Mouse (Mus musculus): Measurements from ENCODE around the gene Ank2. TPM values are rescaled to one million over a fixed set of nuclear protein-coding genes. Genes with fewer than 3 reads are reported as not detected.

Ank2 gene
- polyA plus RNA-seq, 1 experiment: not detected

DNA sequence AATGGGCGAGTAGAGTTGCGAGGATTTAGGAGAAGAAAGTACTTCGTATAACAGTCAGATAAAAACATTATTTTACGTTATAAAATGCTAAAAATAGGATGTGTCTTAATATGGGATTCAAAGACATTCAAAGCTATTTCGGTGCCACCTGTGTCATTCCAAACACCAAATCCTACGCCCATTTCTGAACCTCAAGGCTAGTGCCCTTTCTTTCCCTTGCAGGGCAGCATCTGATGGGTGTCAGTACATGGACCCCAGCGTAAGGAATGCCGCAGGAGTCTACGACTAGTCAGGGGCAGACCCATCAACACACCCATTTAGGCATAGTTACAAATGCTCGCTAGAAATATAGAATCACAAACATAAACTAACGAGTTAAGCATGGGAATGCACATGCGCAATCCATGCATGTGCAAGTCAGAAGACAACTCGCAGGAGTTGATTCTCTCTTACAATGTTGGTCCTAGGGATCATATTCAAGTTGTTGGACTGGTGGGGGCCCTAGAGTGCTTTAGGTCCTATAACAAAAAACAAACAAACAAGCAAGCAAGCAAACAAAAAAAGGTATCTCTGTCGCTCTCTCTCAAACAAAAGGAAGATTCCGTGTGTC lies 240.6 kb downstream of the Ank2 start:
- no peak for TF ChIP-seq FLI1 (IDR thresholded peaks at IDR 0.05; ENCODE audit: low read length)
- TF ChIP-seq GATA1 (IDR thresholded peaks at IDR 0.05; ENCODE audit: borderline replicate concordance, low read length): no peak

DNA sequence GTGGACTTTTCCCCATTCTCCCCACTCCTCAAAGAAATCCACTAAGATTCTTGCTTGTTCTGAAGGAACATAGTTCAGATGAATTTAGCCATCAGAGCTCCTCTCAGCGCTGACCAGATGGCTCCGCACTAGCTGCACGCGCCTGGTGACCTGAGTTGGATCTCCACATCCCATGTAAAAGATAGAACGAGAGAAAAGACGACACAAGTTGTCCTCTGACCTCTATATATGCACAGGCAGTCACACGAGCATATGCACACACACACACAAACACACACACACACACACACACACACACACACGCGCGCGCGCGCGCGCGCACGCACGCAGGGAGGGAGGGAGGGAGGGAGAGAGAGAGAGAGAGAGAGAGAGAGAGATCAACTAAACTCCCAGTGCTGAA lies 241.2 kb downstream of the Ank2 start:
- TF ChIP-seq GATA1 (IDR thresholded peaks at IDR 0.05; ENCODE audit: borderline replicate concordance, low read length): no peak
- no peak for TF ChIP-seq FLI1 (IDR thresholded peaks at IDR 0.05; ENCODE audit: low read length)
- no peaks in the 10 kb centered on the region for H3K27me3 ChIP-seq (replicated peaks)
- peaks cover 19% of the 10 kb centered on the region; the same call in 1 of the 2 replicates for H3K9me3 ChIP-seq
- H3K4me1 ChIP-seq: no peaks in the 10 kb centered on the region
- H3K36me3 ChIP-seq (replicated peaks; ENCODE audit: low read length): no peaks in the 10 kb centered on the region
- H3K4me3 ChIP-seq (replicated peaks): no peak overlapping the region

More for the DNA sequence above, 240.6 kb downstream of the Ank2 start:
- H3K36me3 ChIP-seq (replicated peaks; ENCODE audit: low read length): no peaks in the 10 kb centered on the region
- no peaks in the 10 kb centered on the region for H3K4me1 ChIP-seq
- no peak overlapping the region for H3K4me3 ChIP-seq (replicated peaks)
- H3K9me3 ChIP-seq: peaks cover 23% of the 10 kb centered on the region; the same call in 1 of the 2 replicates
- H3K27me3 ChIP-seq (replicated peaks): no peaks in the 10 kb centered on the region

DNA sequence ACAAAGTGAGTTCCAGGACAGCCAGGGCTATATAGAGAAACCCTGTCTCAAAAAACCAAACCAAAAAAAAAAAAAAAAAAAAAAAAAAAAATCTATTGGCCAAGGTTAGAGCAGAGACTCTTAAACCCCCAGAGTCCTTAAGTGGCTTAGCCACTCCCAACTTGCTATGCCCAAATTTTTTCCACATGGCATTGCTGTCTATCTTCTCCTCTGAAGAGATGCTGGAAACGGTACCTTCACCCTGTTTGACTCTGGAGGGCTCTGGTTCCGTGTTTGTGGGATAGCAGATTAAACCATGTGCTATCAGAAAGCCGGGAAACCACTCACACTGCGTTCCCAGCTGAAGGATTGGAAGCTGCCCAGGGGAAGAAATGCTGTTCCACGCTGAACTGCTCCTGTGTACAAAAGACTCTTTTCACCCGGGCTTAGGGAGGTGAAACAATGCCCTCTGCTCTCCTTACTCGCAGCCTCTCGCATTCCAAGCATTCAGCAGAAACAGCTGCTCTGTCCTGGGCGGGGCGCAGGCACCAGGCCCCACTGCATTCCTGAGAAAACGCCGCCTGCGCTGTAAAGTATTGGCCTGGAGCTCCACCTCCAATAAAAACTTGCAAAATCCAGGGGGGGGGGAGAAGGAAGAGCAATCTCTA lies 241.7 kb downstream of the Ank2 start:
- TF ChIP-seq FLI1 (IDR thresholded peaks at IDR 0.05; ENCODE audit: low read length): no peak
- no peak for TF ChIP-seq GATA1 (IDR thresholded peaks at IDR 0.05; ENCODE audit: borderline replicate concordance, low read length)

DNA sequence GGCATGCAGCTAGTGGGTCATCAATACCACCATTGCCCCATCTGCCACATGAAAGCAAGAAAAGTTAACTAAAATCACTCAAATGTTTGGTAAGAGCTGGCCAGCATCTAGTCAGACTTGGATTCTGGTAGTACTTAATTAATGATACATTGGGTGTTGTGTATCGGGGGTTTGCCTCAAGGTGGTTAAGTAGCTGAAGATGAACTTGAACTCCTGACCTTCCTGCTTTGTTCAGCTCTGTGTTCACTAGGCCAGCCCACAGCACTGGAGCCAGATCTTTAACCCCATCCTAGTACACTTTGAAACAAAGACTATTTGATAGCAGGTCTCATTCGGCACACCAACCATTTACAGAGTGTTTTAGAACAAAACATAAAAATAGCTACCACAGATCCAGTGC lies 242.5 kb downstream of the Ank2 start:
- TF ChIP-seq GATA1 (IDR thresholded peaks at IDR 0.05; ENCODE audit: borderline replicate concordance, low read length): no peak
- no peak for TF ChIP-seq FLI1 (IDR thresholded peaks at IDR 0.05; ENCODE audit: low read length)
- H3K4me3 ChIP-seq (replicated peaks): no peak overlapping the region
- H3K36me3 ChIP-seq (replicated peaks; ENCODE audit: low read length): no peaks in the 10 kb centered on the region
- H3K4me1 ChIP-seq: no peaks in the 10 kb centered on the region
- H3K27me3 ChIP-seq (replicated peaks): no peaks in the 10 kb centered on the region
- peaks cover 19% of the 10 kb centered on the region; the same call in 1 of the 2 replicates for H3K9me3 ChIP-seq

More for the DNA sequence above, 241.7 kb downstream of the Ank2 start:
- Histone ChIP-seq H3K27me3 (replicated peaks) (no peaks in the 10 kb centered on the region), H3K4me1 (no peaks in the 10 kb centered on the region), H3K9me3 (peaks cover 19% of the 10 kb centered on the region; the same call in 1 of the 2 replicates), H3K36me3 (replicated peaks; ENCODE audit: low read length) (no peaks in the 10 kb centered on the region), H3K4me3 (replicated peaks) (no peak overlapping the region)

DNA sequence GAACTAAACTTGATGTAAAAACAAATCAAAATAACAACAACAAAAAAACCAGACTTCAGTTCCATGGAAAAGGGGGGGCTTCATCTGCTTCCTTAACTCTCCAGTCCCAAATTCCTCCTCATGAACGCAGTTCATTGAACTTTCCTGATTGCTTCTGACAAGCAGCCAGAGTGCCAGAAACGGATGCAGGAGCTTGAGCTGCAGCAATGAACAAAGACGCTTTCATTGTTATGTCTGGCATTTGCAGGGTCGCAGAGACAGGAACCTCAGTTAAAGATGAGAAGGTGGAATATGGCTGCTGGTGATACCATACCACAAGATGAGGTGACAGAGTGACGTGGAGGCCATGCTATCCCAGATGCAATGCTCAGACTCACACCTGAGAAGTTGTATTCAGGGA lies 248.2 kb downstream of the Ank2 start:
- H3K9me3 ChIP-seq: peaks cover 7% of the 10 kb centered on the region; the same call in 1 of the 2 replicates
- no peak for TF ChIP-seq GATA1 (IDR thresholded peaks at IDR 0.05; ENCODE audit: borderline replicate concordance, low read length)

DNA sequence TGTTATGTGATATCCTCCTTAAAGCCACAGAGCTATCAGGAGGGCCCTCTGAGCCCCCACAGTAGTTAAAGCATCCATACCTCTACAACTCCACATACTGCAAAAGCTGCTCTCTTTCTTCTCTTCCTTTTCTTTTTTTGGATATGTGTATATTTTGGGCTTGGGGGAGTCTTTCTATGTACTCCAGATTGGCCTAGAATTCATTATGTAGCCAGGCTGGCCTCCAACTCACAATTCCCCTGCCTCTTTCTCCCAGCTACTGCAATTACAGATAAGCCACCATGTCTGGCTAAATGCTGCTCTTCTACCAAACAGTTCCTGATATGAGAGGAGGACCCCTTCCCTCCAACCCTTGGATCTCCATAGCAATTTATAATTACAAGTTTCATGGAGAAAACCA lies 250.5 kb downstream of the Ank2 start:
- Histone ChIP-seq H3K4me3 (replicated peaks) (no peak overlapping the region), H3K36me3 (replicated peaks; ENCODE audit: low read length) (no peaks in the 10 kb centered on the region), H3K4me1 (no peaks in the 10 kb centered on the region), H3K9me3 (peaks cover 7% of the 10 kb centered on the region; the same call in 1 of the 2 replicates), H3K27me3 (replicated peaks) (no peaks in the 10 kb centered on the region)
- TF ChIP-seq GATA1 (IDR thresholded peaks at IDR 0.05; ENCODE audit: borderline replicate concordance, low read length) (no peak), FLI1 (IDR thresholded peaks at IDR 0.05; ENCODE audit: low read length) (no peak)

More for the DNA sequence above, 248.2 kb downstream of the Ank2 start:
- H3K36me3 ChIP-seq (replicated peaks; ENCODE audit: low read length): no peaks in the 10 kb centered on the region
- H3K4me1 ChIP-seq: no peaks in the 10 kb centered on the region
- no peaks in the 10 kb centered on the region for H3K27me3 ChIP-seq (replicated peaks)
- no peak overlapping the region for H3K4me3 ChIP-seq (replicated peaks)

DNA sequence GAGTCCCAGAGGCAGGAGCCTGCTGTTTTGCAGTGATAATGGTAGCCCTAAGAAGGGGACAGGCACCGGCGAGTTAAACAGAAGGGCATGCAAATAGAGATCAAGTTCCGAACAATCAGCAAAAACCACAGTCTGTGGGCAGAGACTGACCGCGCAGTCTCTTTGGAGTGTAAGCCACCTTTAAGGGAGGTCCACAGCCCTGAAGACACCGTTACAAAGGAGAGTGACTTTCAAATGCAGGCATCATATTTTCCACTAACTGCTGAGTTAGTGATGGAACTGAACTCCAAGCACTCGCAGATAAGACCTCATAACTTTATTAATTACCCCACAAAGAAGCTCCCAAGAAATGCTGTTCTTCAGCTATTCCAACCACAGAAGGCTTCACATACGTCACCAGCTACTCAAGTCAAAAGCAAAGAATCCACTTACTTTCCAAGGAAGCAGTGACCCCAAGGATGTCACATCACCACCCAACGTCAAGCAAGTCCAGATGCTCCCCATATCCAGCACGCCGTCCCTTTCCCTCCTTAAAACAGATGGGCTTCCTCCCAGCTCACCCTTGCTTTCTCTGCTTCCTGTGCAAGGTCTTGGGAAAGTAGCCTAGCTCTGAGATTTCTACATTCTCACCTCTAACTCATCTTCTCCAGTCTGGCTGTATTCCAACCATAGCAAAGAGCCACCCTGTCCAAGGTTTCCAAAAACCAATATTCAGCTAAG lies 252.0 kb downstream of the Ank2 start:
- Histone ChIP-seq H3K4me1 (no peaks in the 10 kb centered on the region), H3K36me3 (replicated peaks; ENCODE audit: low read length) (no peaks in the 10 kb centered on the region), H3K27me3 (replicated peaks) (no peaks in the 10 kb centered on the region), H3K4me3 (replicated peaks) (no peak overlapping the region), H3K9me3 (peaks cover 11% of the 10 kb centered on the region; the same call in 1 of the 2 replicates)
- no peak for TF ChIP-seq FLI1 (IDR thresholded peaks at IDR 0.05; ENCODE audit: low read length)
- TF ChIP-seq GATA1 (IDR thresholded peaks at IDR 0.05; ENCODE audit: borderline replicate concordance, low read length): no peak

DNA sequence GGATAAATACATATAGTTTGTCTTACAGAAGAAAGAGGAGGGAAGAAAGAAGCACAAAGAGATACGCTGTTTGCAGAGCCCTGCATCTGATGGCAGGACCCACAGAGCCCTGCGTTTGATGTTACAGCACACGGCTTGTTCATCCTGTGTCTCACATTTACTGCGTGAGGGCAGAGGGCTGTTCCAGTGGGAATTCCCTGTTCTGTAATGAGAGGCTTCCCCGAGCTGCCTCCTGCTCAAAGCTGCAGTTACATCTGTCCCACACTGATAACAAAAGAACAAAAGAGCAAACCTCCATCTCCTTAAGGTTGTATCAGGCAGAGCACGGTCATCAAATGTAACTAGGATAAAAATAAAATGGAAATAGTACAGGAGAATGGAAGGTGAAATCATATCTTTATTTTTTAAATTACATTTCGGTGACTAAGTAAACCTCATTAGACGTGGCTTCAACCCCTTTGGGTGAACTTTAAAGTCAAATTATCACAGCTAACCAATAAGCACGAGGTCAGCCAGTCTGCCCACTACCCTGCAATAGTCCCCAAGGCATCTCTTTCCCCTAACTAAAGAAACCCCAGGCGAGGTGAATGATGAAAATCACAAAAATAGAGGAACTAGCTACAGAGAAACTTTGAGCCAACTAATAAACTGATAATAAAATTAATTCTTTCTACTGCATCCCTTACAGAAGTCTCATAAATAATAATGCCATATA lies 255.1 kb downstream of the Ank2 start:
- Histone ChIP-seq H3K4me1 (no peaks in the 10 kb centered on the region), H3K4me3 (replicated peaks) (no peak overlapping the region), H3K27me3 (replicated peaks) (no peaks in the 10 kb centered on the region), H3K36me3 (replicated peaks; ENCODE audit: low read length) (no peaks in the 10 kb centered on the region), H3K9me3 (peaks cover 14% of the 10 kb centered on the region; the same call in 1 of the 2 replicates)
- TF ChIP-seq FLI1 (IDR thresholded peaks at IDR 0.05; ENCODE audit: low read length) (no peak), GATA1 (IDR thresholded peaks at IDR 0.05; ENCODE audit: borderline replicate concordance, low read length) (no peak)

DNA sequence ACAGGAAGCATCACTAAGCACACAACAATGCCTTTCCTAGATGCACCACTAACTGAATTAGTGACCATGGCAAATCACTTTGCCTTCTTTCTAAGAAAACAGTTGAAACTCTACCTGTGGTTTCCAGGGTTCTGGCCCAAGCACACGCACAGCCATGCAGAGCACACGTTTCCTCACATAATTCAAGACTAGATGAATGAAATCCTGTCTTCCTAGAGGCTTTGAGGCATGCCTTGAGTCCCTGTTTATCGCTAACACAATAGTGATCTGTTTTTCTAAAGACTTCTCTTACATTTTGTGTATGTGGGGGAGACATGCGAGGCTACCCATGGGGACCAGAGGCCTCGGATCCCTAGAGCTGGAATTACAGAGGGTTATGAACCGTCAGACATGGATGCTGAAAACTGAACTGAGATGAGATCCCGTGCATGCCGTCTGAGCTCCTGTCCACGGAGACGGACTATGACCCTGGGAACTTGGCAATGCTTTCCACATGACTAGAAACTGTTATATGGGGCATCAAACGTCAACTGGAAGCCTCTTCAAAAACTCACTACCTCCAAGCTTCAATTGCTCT lies 256.8 kb downstream of the Ank2 start:
- TF ChIP-seq FLI1 (IDR thresholded peaks at IDR 0.05; ENCODE audit: low read length): no peak
- no peaks in the 10 kb centered on the region for H3K4me1 ChIP-seq
- H3K4me3 ChIP-seq (replicated peaks): no peak overlapping the region
- no peaks in the 10 kb centered on the region for H3K36me3 ChIP-seq (replicated peaks; ENCODE audit: low read length)
- no peaks in the 10 kb centered on the region for H3K27me3 ChIP-seq (replicated peaks)
- peaks cover 8% of the 10 kb centered on the region; the same call in 1 of the 2 replicates for H3K9me3 ChIP-seq
